Comparison of ENCODE assay signal across 8 mouse cellular contexts in genomic region chr19:17467556-17468211, GRCm38 (mm10).
DNase-seq lines count a peak whose midpoint lies in the region; ATAC-seq and TF ChIP-seq lines count a peak whose summit lies in the region.

No protein-coding gene starts in this region.

- peak; percentile 57 for DNase-seq in heart, postnatal 0 days (ENCODE audit: low spot score)
- DNase-seq in heart, adult 11 months: no peak
- DNase-seq in embryo, embryonic 10 days (ENCODE audit: low spot score): peak; percentile 56
- peak; percentile 40 to 42 for DNase-seq in layer of hippocampus, adult 2 months (ENCODE audit: low spot score in 2 of 2)
- no peak for DNase-seq in thymus, postnatal 4 days
- DNase-seq in testis, postnatal 14 days (ENCODE audit: low spot score): no peak

- H3K27ac ChIP-seq in heart, postnatal 0 days (ENCODE audit: low read depth): no peak overlapping the region
- H3K27ac ChIP-seq in layer of hippocampus, adult 2 months: no peak overlapping the region
- no peak overlapping the region for H3K27ac ChIP-seq in neural tube, embryonic 13.5 days (replicated peaks)

- H3K27me3 ChIP-seq in heart, postnatal 0 days (ENCODE audit: control insufficient read depth, insufficient read depth, low read length): no peaks in the 10 kb centered on the region
- no peaks in the 10 kb centered on the region for H3K27me3 ChIP-seq in E14TG2a.4 (ENCODE audit: insufficient read depth, low read length)
- H3K27me3 ChIP-seq in neural tube, embryonic 13.5 days: no peaks in the 10 kb centered on the region

- H3K9me3 ChIP-seq in heart, postnatal 0 days (replicated peaks; ENCODE audit: control insufficient read depth, low read length): no peaks in the 10 kb centered on the region
- no peaks in the 10 kb centered on the region for H3K9me3 ChIP-seq in E14TG2a.4 (ENCODE audit: low read length)
- no peaks in the 10 kb centered on the region for H3K9me3 ChIP-seq in neural tube, embryonic 13.5 days

- no peak overlapping the region for H3K4me2 ChIP-seq in heart, postnatal 0 days (ENCODE audit: low read depth, low read length)
- no peak overlapping the region for H3K4me2 ChIP-seq in neural tube, embryonic 13.5 days

- H3K4me1 ChIP-seq in heart, postnatal 0 days (ENCODE audit: control insufficient read depth, insufficient read depth): no peaks in the 10 kb centered on the region
- H3K4me1 ChIP-seq in E14TG2a.4 (replicated peaks; ENCODE audit: low read depth, low read length): peaks cover 14% of the 10 kb centered on the region
- 0 out of 2 replicates have a peak, but pooled peaks cover 5% of the 10 kb centered on the region for H3K4me1 ChIP-seq in neural tube, embryonic 13.5 days (replicated peaks)

- ATAC-seq in heart, postnatal 0 days (ENCODE audit: insufficient read depth, low read depth): no peak
- peak; percentile 72; the same call in 1 of the 2 replicates for ATAC-seq in neural tube, embryonic 13.5 days (ENCODE audit: low read depth)

- no peak overlapping the region for H3K4me3 ChIP-seq in heart, postnatal 0 days (ENCODE audit: low read depth, low read length)
- no peak overlapping the region for H3K4me3 ChIP-seq in E14TG2a.4 (replicated peaks; ENCODE audit: low read length)
- no peak overlapping the region for H3K4me3 ChIP-seq in layer of hippocampus, adult 2 months
- no peak overlapping the region for H3K4me3 ChIP-seq in neural tube, embryonic 13.5 days

- TF ChIP-seq CTCF in heart, postnatal 0 days (IDR thresholded peaks at IDR 0.05; ENCODE audit: low read depth): peak; percentile 66
- peak; percentile 20; the same call in 1 of the 2 replicates for TF ChIP-seq CTCF in E14TG2a.4 (conservative IDR thresholded peaks at IDR 0.05; ENCODE audit: low read length)
- TF ChIP-seq CTCF in layer of hippocampus, adult 2 months (conservative IDR thresholded peaks at IDR 0.05): peak; percentile 87

- H3K9ac ChIP-seq in heart, postnatal 0 days (replicated peaks; ENCODE audit: low read depth, low read length): no peak overlapping the region
- no peak overlapping the region for H3K9ac ChIP-seq in neural tube, embryonic 13.5 days

- WGBS in heart, postnatal 0 days: 50% methylated on average over 6 of the region's 6 CpGs
- WGBS in neural tube, embryonic 13.5 days: 55% methylated on average over 6 of the region's 6 CpGs

- no peak for TF ChIP-seq EP300 in heart, postnatal 0 days (IDR thresholded peaks at IDR 0.05; ENCODE audit: low read depth)

- no peaks in the 10 kb centered on the region for H3K36me3 ChIP-seq in heart, postnatal 0 days (replicated peaks; ENCODE audit: control insufficient read depth, insufficient read depth, low read length)
- H3K36me3 ChIP-seq in E14TG2a.4 (ENCODE audit: insufficient read depth, low read length): no peaks in the 10 kb centered on the region
- no peaks in the 10 kb centered on the region for H3K36me3 ChIP-seq in neural tube, embryonic 13.5 days

Comparison
In these comparisons a context has a peak if more than half of its experiments do, and no peak if none do; other contexts are left out.
1. DNase-seq: peak in heart, postnatal 0 days (single experiment), embryo, embryonic 10 days (single experiment) and layer of hippocampus, adult 2 months (2 of 2); none in heart, adult 11 months (single experiment), thymus, postnatal 4 days (single experiment) and testis, postnatal 14 days (single experiment).
2. CTCF ChIP-seq: peak in every context shown above with its lines; median percentile 87 in layer of hippocampus, adult 2 months; 66 in heart, postnatal 0 days; 20 in E14TG2a.4.